Mouse (Mus musculus) right cerebral cortex, postnatal 25 days (tissue): ENCODE measurements around the gene Cfap57.
"Not testable (repeated sequence)": the region's sequence is repeated elsewhere in the genome, so short reads cannot be mapped to it uniquely, and the experiment has no call there.

Experiments
- DNase-seq: peaks from one replicate; pipeline ENCODE4 v3.0.0; 2022

Cfap57 gene

GRCm38 (mm10) chr4:118517497-118518146, 103.0 kb downstream of the Cfap57 start:
- no peak for DNase-seq

GRCm38 (mm10) chr4:118516699-118517496, 103.7 kb downstream of the Cfap57 start:
- DNase-seq: no peak

- DNase-seq: no peak
Measured at GRCm38 (mm10) chr4:118509050-118509449, 111.5 kb downstream of the Cfap57 start.

GRCm38 (mm10) chr4:118507171-118507570, 113.4 kb downstream of the Cfap57 start:
- DNase-seq: not testable (repeated sequence)

- DNase-seq: no peak
Measured at GRCm38 (mm10) chr4:118505551-118505950, 115.0 kb downstream of the Cfap57 start.
